Mouse (Mus musculus): ENCODE results near the gene Prg3. TPM values are rescaled to one million over a fixed set of nuclear protein-coding genes. Genes with fewer than 3 reads are reported as not detected.
A peak's percentile ranks its signal among the peaks of the same experiment; 100 is the strongest.

Gene Prg3
- polyA plus RNA-seq, 1 experiment from 2014 or later, result not detected

GRCm38 (mm10) chr2:85029897-85030296 lies 41.9 kb downstream of the Prg3 start:
- H3K9ac ChIP-seq (replicated peaks; ENCODE audit: low read depth), result no peak overlapping the region
- H3K27me3 ChIP-seq (replicated peaks; ENCODE audit: insufficient read depth, low read length), result no peaks in the 10 kb centered on the region
- H3K9me3 ChIP-seq (ENCODE audit: low read length), result no peaks in the 10 kb centered on the region
- WGBS, result 28% methylated on average over 6 of the region's 6 CpGs
- no peak overlapping the region for H3K27ac ChIP-seq (ENCODE audit: low read length)
- DNase-seq (ENCODE audit: low spot score) (peak; percentile 44), ATAC-seq (peak; percentile 79)
- H3K36me3 ChIP-seq (ENCODE audit: insufficient read depth, low read length), result no peaks in the 10 kb centered on the region
- H3K4me2 ChIP-seq (replicated peaks; ENCODE audit: low read depth, low read length), result no peak overlapping the region
- H3K4me3 ChIP-seq (ENCODE audit: low read depth, low read length), result no peak overlapping the region
- TF ChIP-seq CTCF (IDR thresholded peaks at IDR 0.05) (no peak), EP300 (IDR thresholded peaks at IDR 0.05) (peak; percentile 43; the same call in 1 of the 2 replicates)
- H3K4me1 ChIP-seq (ENCODE audit: insufficient read depth, low read depth, low read length), result no peaks in the 10 kb centered on the region

GRCm38 (mm10) chr2:85030989-85031388 lies 43.0 kb downstream of the Prg3 start:
- TF ChIP-seq EP300 (IDR thresholded peaks at IDR 0.05), result no peak
- no peak for TF ChIP-seq CTCF (IDR thresholded peaks at IDR 0.05)
- H3K9me3 ChIP-seq (ENCODE audit: low read length), result no peaks in the 10 kb centered on the region
- H3K9ac ChIP-seq (replicated peaks; ENCODE audit: low read depth), result no peak overlapping the region
- no peaks in the 10 kb centered on the region for H3K4me1 ChIP-seq (ENCODE audit: insufficient read depth, low read depth, low read length)
- H3K27me3 ChIP-seq (replicated peaks; ENCODE audit: insufficient read depth, low read length), result no peaks in the 10 kb centered on the region
- H3K4me3 ChIP-seq (ENCODE audit: low read depth, low read length), result no peak overlapping the region
- DNase-seq (ENCODE audit: low spot score) (no peak), ATAC-seq (no peak)
- 54% methylated on average over 6 of the region's 6 CpGs for WGBS
- H3K4me2 ChIP-seq (replicated peaks; ENCODE audit: low read depth, low read length), result no peak overlapping the region
- H3K27ac ChIP-seq (ENCODE audit: low read length), result no peak overlapping the region
- H3K36me3 ChIP-seq (ENCODE audit: insufficient read depth, low read length), result no peaks in the 10 kb centered on the region

- no peak for ATAC-seq
- peaks cover 8% of the 10 kb centered on the region for H3K4me1 ChIP-seq (ENCODE audit: insufficient read depth, low read depth, low read length)
- 70% methylated on average over 2 of the region's 2 CpGs for WGBS
- H3K9me3 ChIP-seq (ENCODE audit: low read length), result no peaks in the 10 kb centered on the region
- H3K4me2 ChIP-seq (replicated peaks; ENCODE audit: low read depth, low read length), result no peak overlapping the region
- no peak for DNase-seq (ENCODE audit: low spot score)
- TF ChIP-seq CTCF (IDR thresholded peaks at IDR 0.05), result no peak
- TF ChIP-seq EP300 (IDR thresholded peaks at IDR 0.05), result no peak
- no peak overlapping the region for H3K27ac ChIP-seq (ENCODE audit: low read length)
- no peaks in the 10 kb centered on the region for H3K27me3 ChIP-seq (replicated peaks; ENCODE audit: insufficient read depth, low read length)
- H3K9ac ChIP-seq (replicated peaks; ENCODE audit: low read depth), result no peak overlapping the region
- no peaks in the 10 kb centered on the region for H3K36me3 ChIP-seq (ENCODE audit: insufficient read depth, low read length)
- no peak overlapping the region for H3K4me3 ChIP-seq (ENCODE audit: low read depth, low read length)
Measured at GRCm38 (mm10) chr2:85033121-85033520, 45.1 kb downstream of the Prg3 start.

- Histone ChIP-seq H3K4me3 (ENCODE audit: low read depth, low read length) (no peak overlapping the region), H3K9me3 (ENCODE audit: low read length) (no peaks in the 10 kb centered on the region), H3K27me3 (replicated peaks; ENCODE audit: insufficient read depth, low read length) (no peaks in the 10 kb centered on the region), H3K4me1 (ENCODE audit: insufficient read depth, low read depth, low read length) (peaks cover 10% of the 10 kb centered on the region), H3K4me2 (replicated peaks; ENCODE audit: low read depth, low read length) (no peak overlapping the region), H3K27ac (ENCODE audit: low read length) (no peak overlapping the region), H3K36me3 (ENCODE audit: insufficient read depth, low read length) (no peaks in the 10 kb centered on the region), H3K9ac (replicated peaks; ENCODE audit: low read depth) (no peak overlapping the region)
- no peak for TF ChIP-seq EP300 (IDR thresholded peaks at IDR 0.05)
- no peak for TF ChIP-seq CTCF (IDR thresholded peaks at IDR 0.05)
- DNase-seq (ENCODE audit: low spot score) (no peak), ATAC-seq (no peak)
- 62% methylated on average over 7 of the region's 7 CpGs for WGBS
Measured at GRCm38 (mm10) chr2:85034169-85034568, 46.2 kb downstream of the Prg3 start.

- Histone ChIP-seq H3K4me3 (ENCODE audit: low read depth, low read length) (peak overlapping the region; percentile 79), H3K36me3 (ENCODE audit: insufficient read depth, low read length) (0 out of 2 replicates have a peak, but pooled peaks cover 6% of the 10 kb centered on the region), H3K9me3 (ENCODE audit: low read length) (no peaks in the 10 kb centered on the region), H3K4me2 (replicated peaks; ENCODE audit: low read depth, low read length) (peak overlapping the region; percentile 70), H3K9ac (replicated peaks; ENCODE audit: low read depth) (peak overlapping the region; percentile 80), H3K27me3 (replicated peaks; ENCODE audit: insufficient read depth, low read length) (no peaks in the 10 kb centered on the region), H3K27ac (ENCODE audit: low read length) (peak overlapping the region; percentile 86; the same call in 1 of the 2 replicates), H3K4me1 (ENCODE audit: insufficient read depth, low read depth, low read length) (peaks cover 10% of the 10 kb centered on the region)
- ATAC-seq (0 out of 2 replicates have a peak, but pooled peaks have one; percentile 9), DNase-seq (ENCODE audit: low spot score) (no peak)
- WGBS, result 10% methylated on average over 11 of the region's 11 CpGs
- no peak for TF ChIP-seq CTCF (IDR thresholded peaks at IDR 0.05)
- TF ChIP-seq EP300 (IDR thresholded peaks at IDR 0.05), result no peak
Measured at GRCm38 (mm10) chr2:85036507-85037046, 48.6 kb downstream of the Prg3 start.

- peak within 1 kb of the TSS; percentile 86 for H3K27ac ChIP-seq (ENCODE audit: low read length)
- DNase-seq (ENCODE audit: low spot score), result peak; percentile 96
- peak within 1 kb of the TSS; percentile 80 for H3K9ac ChIP-seq (replicated peaks; ENCODE audit: low read depth)
- no peaks in the 10 kb centered on the region for H3K9me3 ChIP-seq (ENCODE audit: low read length)
- H3K4me1 ChIP-seq (ENCODE audit: insufficient read depth, low read depth, low read length), result peaks cover 10% of the 10 kb centered on the region
- peak; percentile 35 for TF ChIP-seq CTCF (IDR thresholded peaks at IDR 0.05)
- no peak for TF ChIP-seq EP300 (IDR thresholded peaks at IDR 0.05)
- 2% methylated on average over 63 of the region's 66 CpGs for WGBS
- no peaks in the 10 kb centered on the region for H3K27me3 ChIP-seq (replicated peaks; ENCODE audit: insufficient read depth, low read length)
- peaks cover 8% of the 10 kb centered on the region; the same call in 1 of the 2 replicates for H3K36me3 ChIP-seq (ENCODE audit: insufficient read depth, low read length)
- H3K4me3 ChIP-seq (ENCODE audit: low read depth, low read length), result peak within 1 kb of the TSS; percentile 79
- peak; percentile 97 for ATAC-seq
- H3K4me2 ChIP-seq (replicated peaks; ENCODE audit: low read depth, low read length), result peak within 1 kb of the TSS; percentile 70
Measured at GRCm38 (mm10) chr2:85037047-85038026, 49.3 kb downstream of the Prg3 start, which contains the start of the genes Ssrp1 and P2rx3. Gene Ssrp1, plus strand, starts transcription at chr2:85037234. Gene P2rx3, minus strand, starts transcription at chr2:85037462.
